Mouse (Mus musculus): ENCODE data around the gene F13a1. TPM values are rescaled to one million over a fixed set of nuclear protein-coding genes. Genes with fewer than 3 reads are reported as not detected.

Gene F13a1
- polyA plus RNA-seq, 1 experiment from 2014 or later: 40.7 TPM

DNA sequence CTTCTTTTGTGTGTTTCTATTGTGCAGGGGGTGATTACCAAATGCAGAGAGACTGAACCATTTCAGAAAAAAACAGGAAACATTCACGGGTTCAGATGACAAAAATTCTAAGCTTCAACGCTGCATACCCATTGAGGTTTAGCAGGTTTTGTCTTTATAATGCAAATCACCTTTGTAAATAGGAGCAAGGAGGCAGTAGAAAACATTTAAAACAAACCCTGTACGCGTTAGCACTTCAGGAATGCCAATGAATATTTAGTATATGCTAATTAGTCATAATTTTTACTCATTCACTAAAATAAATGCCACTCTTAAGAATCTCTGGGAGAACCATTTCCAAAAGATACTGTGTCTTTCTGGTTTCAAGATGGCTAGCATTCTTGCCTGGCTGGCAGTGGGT is 146.2 kb downstream of the F13a1 start:
- no peaks in the 10 kb centered on the region for H3K27me3 ChIP-seq (ENCODE audit: control insufficient read depth, insufficient read depth, low read length)
- no peak overlapping the region for H3K27ac ChIP-seq (ENCODE audit: low read length)
- H3K4me3 ChIP-seq (replicated peaks; ENCODE audit: low read length): no peak overlapping the region
- no peaks in the 10 kb centered on the region for H3K36me3 ChIP-seq (ENCODE audit: control insufficient read depth, insufficient read depth, low read length)
- no peak for ATAC-seq (ENCODE audit: insufficient read depth, low FRiP score)
- no peaks in the 10 kb centered on the region for H3K9me3 ChIP-seq (replicated peaks; ENCODE audit: control insufficient read depth, low read length)
- H3K4me2 ChIP-seq (ENCODE audit: low read depth, low read length): no peak overlapping the region
- WGBS: 48% methylated on average over 4 of the region's 4 CpGs
- H3K9ac ChIP-seq (ENCODE audit: low read length): no peak overlapping the region
- H3K4me1 ChIP-seq (ENCODE audit: control insufficient read depth, insufficient read depth, low read length): no peaks in the 10 kb centered on the region

DNA sequence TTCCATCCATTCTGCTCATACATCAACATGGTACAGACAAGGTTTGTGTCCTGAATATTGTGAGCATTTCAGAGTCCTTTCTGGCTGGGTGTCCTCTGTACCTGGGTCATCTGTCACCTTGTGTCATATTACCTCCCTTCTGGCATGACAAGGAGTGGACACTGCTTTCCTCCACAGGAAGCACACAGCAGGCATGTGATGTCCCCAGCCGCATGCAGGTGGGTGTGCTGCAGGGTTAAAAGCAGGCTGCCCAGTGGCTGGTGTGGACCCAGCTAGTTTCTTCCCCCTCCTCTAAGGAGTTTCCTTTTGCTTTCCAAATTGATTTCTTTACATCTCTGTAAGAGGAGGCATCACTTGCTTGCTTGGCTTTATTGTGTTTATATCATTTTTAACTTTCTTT is 146.6 kb downstream of the F13a1 start:
- Histone ChIP-seq H3K4me1 (ENCODE audit: control insufficient read depth, insufficient read depth, low read length) (no peaks in the 10 kb centered on the region), H3K27me3 (ENCODE audit: control insufficient read depth, insufficient read depth, low read length) (no peaks in the 10 kb centered on the region), H3K27ac (ENCODE audit: low read length) (no peak overlapping the region), H3K9ac (ENCODE audit: low read length) (no peak overlapping the region), H3K9me3 (replicated peaks; ENCODE audit: control insufficient read depth, low read length) (no peaks in the 10 kb centered on the region), H3K4me2 (ENCODE audit: low read depth, low read length) (no peak overlapping the region), H3K4me3 (replicated peaks; ENCODE audit: low read length) (no peak overlapping the region), H3K36me3 (ENCODE audit: control insufficient read depth, insufficient read depth, low read length) (no peaks in the 10 kb centered on the region)
- 38% methylated on average over 1 of the region's 1 CpGs for WGBS
- no peak for ATAC-seq (ENCODE audit: insufficient read depth, low FRiP score)

GRCm38 (mm10) chr13:36901603-36902002 is 148.4 kb downstream of the F13a1 start:
- Histone ChIP-seq H3K4me1 (ENCODE audit: control insufficient read depth, insufficient read depth, low read length) (no peaks in the 10 kb centered on the region), H3K9ac (ENCODE audit: low read length) (no peak overlapping the region), H3K4me2 (ENCODE audit: low read depth, low read length) (no peak overlapping the region), H3K4me3 (replicated peaks; ENCODE audit: low read length) (no peak overlapping the region), H3K36me3 (ENCODE audit: control insufficient read depth, insufficient read depth, low read length) (no peaks in the 10 kb centered on the region), H3K9me3 (replicated peaks; ENCODE audit: control insufficient read depth, low read length) (no peaks in the 10 kb centered on the region), H3K27ac (ENCODE audit: low read length) (no peak overlapping the region), H3K27me3 (ENCODE audit: control insufficient read depth, insufficient read depth, low read length) (no peaks in the 10 kb centered on the region)
- ATAC-seq (ENCODE audit: insufficient read depth, low FRiP score): no peak
- WGBS: 66% methylated on average over 3 of the region's 3 CpGs

DNA sequence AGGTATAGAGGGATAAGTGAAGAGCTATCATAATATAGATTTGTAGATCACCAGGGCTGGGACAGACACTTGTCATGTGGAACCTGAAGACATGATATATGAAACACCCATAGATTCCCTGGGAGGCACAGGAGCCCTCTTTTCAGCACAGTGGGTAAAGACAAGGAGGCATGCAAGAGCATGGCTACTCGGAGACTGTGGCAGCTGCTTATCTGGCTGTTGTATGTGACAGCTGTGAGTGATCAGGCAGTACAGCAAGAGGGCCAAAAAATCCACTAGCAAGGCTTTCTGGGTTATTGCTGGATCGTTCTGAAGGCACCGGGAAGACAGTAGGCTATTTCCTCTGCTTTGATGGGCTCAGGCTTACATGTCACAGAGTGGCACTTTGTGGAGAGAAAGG is 149.0 kb downstream of the F13a1 start:
- H3K27ac ChIP-seq (ENCODE audit: low read length): no peak overlapping the region
- ATAC-seq (ENCODE audit: insufficient read depth, low FRiP score): no peak
- no peak overlapping the region for H3K4me2 ChIP-seq (ENCODE audit: low read depth, low read length)
- WGBS: 53% methylated on average over 3 of the region's 3 CpGs
- no peaks in the 10 kb centered on the region for H3K36me3 ChIP-seq (ENCODE audit: control insufficient read depth, insufficient read depth, low read length)
- H3K9me3 ChIP-seq (replicated peaks; ENCODE audit: control insufficient read depth, low read length): no peaks in the 10 kb centered on the region
- no peaks in the 10 kb centered on the region for H3K27me3 ChIP-seq (ENCODE audit: control insufficient read depth, insufficient read depth, low read length)
- no peak overlapping the region for H3K9ac ChIP-seq (ENCODE audit: low read length)
- H3K4me3 ChIP-seq (replicated peaks; ENCODE audit: low read length): no peak overlapping the region
- H3K4me1 ChIP-seq (ENCODE audit: control insufficient read depth, insufficient read depth, low read length): no peaks in the 10 kb centered on the region

DNA sequence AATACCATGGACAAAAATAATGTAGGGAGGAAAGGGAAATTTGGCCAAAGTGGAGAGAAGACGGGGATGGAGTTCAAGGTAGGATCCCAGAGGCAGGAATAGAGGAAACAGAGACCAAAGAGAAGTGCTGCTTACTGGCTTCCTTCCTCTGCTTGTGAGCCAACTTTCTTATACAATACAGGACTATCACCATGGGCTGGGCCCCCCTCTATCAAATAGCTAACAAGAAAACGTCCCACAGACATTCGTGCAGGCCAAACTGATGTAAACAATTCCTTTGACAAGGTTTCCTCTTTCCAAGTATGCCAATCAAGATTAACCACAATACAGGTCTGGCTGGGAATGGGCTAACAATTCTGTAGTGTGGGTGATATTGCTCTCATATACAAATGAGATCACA is 154.0 kb downstream of the F13a1 start:
- no peaks in the 10 kb centered on the region for H3K27me3 ChIP-seq (ENCODE audit: control insufficient read depth, insufficient read depth, low read length)
- H3K4me2 ChIP-seq (ENCODE audit: low read depth, low read length): no peak overlapping the region
- no peak overlapping the region for H3K27ac ChIP-seq (ENCODE audit: low read length)
- 34% methylated on average over 3 of the region's 3 CpGs for WGBS
- H3K4me1 ChIP-seq (ENCODE audit: control insufficient read depth, insufficient read depth, low read length): no peaks in the 10 kb centered on the region
- H3K36me3 ChIP-seq (ENCODE audit: control insufficient read depth, insufficient read depth, low read length): no peaks in the 10 kb centered on the region
- no peak overlapping the region for H3K9ac ChIP-seq (ENCODE audit: low read length)
- H3K9me3 ChIP-seq (replicated peaks; ENCODE audit: control insufficient read depth, low read length): no peaks in the 10 kb centered on the region
- no peak for ATAC-seq (ENCODE audit: insufficient read depth, low FRiP score)
- no peak overlapping the region for H3K4me3 ChIP-seq (replicated peaks; ENCODE audit: low read length)

GRCm38 (mm10) chr13:36893762-36894161 is 156.3 kb downstream of the F13a1 start:
- 97% methylated on average over 3 of the region's 3 CpGs for WGBS

GRCm38 (mm10) chr13:36892216-36892615 is 157.8 kb downstream of the F13a1 start:
- 79% methylated on average over 1 of the region's 1 CpGs for WGBS
- H3K4me3 ChIP-seq (replicated peaks; ENCODE audit: low read length): no peak overlapping the region
- no peaks in the 10 kb centered on the region for H3K4me1 ChIP-seq (ENCODE audit: control insufficient read depth, insufficient read depth, low read length)
- H3K4me2 ChIP-seq (ENCODE audit: low read depth, low read length): no peak overlapping the region
- H3K27me3 ChIP-seq (ENCODE audit: control insufficient read depth, insufficient read depth, low read length): no peaks in the 10 kb centered on the region
- H3K36me3 ChIP-seq (ENCODE audit: control insufficient read depth, insufficient read depth, low read length): no peaks in the 10 kb centered on the region
- H3K9ac ChIP-seq (ENCODE audit: low read length): no peak overlapping the region
- no peaks in the 10 kb centered on the region for H3K9me3 ChIP-seq (replicated peaks; ENCODE audit: control insufficient read depth, low read length)
- no peak for ATAC-seq (ENCODE audit: insufficient read depth, low FRiP score)
- no peak overlapping the region for H3K27ac ChIP-seq (ENCODE audit: low read length)

More at GRCm38 (mm10) chr13:36893762-36894161, 156.3 kb downstream of the F13a1 start:
- Histone ChIP-seq H3K4me3 (replicated peaks; ENCODE audit: low read length) (no peak overlapping the region), H3K27me3 (ENCODE audit: control insufficient read depth, insufficient read depth, low read length) (no peaks in the 10 kb centered on the region), H3K9ac (ENCODE audit: low read length) (no peak overlapping the region), H3K36me3 (ENCODE audit: control insufficient read depth, insufficient read depth, low read length) (no peaks in the 10 kb centered on the region), H3K9me3 (replicated peaks; ENCODE audit: control insufficient read depth, low read length) (no peaks in the 10 kb centered on the region), H3K4me2 (ENCODE audit: low read depth, low read length) (no peak overlapping the region), H3K27ac (ENCODE audit: low read length) (no peak overlapping the region), H3K4me1 (ENCODE audit: control insufficient read depth, insufficient read depth, low read length) (no peaks in the 10 kb centered on the region)
- no peak for ATAC-seq (ENCODE audit: insufficient read depth, low FRiP score)

DNA sequence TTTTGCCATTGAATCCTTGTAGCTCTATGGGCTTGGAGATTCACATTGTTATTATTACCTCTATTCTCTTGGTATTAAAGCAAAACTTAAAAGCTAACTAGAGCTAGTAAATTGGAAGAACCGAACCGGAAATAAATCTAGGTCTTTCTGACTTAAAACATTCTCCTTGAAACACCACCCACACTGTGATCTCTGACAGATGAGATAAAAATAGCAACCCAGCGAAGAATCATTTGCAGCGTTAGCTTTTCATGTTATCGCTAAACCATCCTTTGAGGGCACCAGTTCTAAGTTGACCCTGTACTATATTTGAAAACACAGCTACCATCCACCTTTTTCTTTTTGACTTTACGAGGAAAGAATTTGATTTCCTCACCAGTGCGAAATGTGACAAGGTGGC is 164.1 kb downstream of the F13a1 start:
- Histone ChIP-seq H3K36me3 (ENCODE audit: control insufficient read depth, insufficient read depth, low read length) (no peaks in the 10 kb centered on the region), H3K4me2 (ENCODE audit: low read depth, low read length) (no peak overlapping the region), H3K27ac (ENCODE audit: low read length) (no peak overlapping the region), H3K9ac (ENCODE audit: low read length) (no peak overlapping the region), H3K4me1 (ENCODE audit: control insufficient read depth, insufficient read depth, low read length) (no peaks in the 10 kb centered on the region), H3K9me3 (replicated peaks; ENCODE audit: control insufficient read depth, low read length) (no peaks in the 10 kb centered on the region), H3K27me3 (ENCODE audit: control insufficient read depth, insufficient read depth, low read length) (no peaks in the 10 kb centered on the region), H3K4me3 (replicated peaks; ENCODE audit: low read length) (no peak overlapping the region)
- 80% methylated on average over 7 of the region's 7 CpGs for WGBS
- no peak for ATAC-seq (ENCODE audit: insufficient read depth, low FRiP score)

DNA sequence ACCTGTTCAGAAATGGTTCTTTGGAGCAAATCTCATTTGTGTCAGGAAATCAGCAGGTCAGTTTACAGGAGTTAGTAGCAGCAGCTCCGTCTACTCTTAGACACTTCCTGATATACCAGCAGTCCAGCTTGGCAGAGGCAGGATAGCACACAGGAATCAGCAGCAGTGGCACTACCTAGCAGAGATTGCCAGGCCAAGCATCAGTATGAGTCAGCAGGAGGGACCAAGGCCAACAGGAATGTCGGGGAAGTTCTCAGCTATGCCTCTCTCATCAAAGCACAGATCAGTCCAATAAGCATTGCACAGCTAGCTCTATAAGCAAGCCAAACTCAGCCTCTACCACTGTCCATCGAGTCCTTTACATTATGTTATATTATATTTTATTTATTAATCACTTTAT is 210.9 kb downstream of the F13a1 start:
- H3K27me3 ChIP-seq (ENCODE audit: control insufficient read depth, insufficient read depth, low read length): no peaks in the 10 kb centered on the region
- H3K27ac ChIP-seq (ENCODE audit: low read length): no peak overlapping the region
- no peak overlapping the region for H3K9ac ChIP-seq (ENCODE audit: low read length)
- no peak for ATAC-seq (ENCODE audit: insufficient read depth, low FRiP score)
- no peaks in the 10 kb centered on the region for H3K36me3 ChIP-seq (ENCODE audit: control insufficient read depth, insufficient read depth, low read length)
- H3K4me2 ChIP-seq (ENCODE audit: low read depth, low read length): no peak overlapping the region
- H3K9me3 ChIP-seq (replicated peaks; ENCODE audit: control insufficient read depth, low read length): no peaks in the 10 kb centered on the region
- H3K4me1 ChIP-seq (ENCODE audit: control insufficient read depth, insufficient read depth, low read length): no peaks in the 10 kb centered on the region
- WGBS: 72% methylated on average over 3 of the region's 3 CpGs
- H3K4me3 ChIP-seq (replicated peaks; ENCODE audit: low read length): no peak overlapping the region

Data from stomach, embryonic 16.5 days (tissue).